Mouse (Mus musculus): ENCODE results near the gene Ubald2. TPM values are rescaled to one million over a fixed set of nuclear protein-coding genes. Genes with fewer than 3 reads are reported as not detected.
A peak's percentile ranks its signal among the peaks of the same experiment; 100 is the strongest.

Ubald2 gene
- polyA plus RNA-seq, 1 experiment, result 63.2 TPM

DNA sequence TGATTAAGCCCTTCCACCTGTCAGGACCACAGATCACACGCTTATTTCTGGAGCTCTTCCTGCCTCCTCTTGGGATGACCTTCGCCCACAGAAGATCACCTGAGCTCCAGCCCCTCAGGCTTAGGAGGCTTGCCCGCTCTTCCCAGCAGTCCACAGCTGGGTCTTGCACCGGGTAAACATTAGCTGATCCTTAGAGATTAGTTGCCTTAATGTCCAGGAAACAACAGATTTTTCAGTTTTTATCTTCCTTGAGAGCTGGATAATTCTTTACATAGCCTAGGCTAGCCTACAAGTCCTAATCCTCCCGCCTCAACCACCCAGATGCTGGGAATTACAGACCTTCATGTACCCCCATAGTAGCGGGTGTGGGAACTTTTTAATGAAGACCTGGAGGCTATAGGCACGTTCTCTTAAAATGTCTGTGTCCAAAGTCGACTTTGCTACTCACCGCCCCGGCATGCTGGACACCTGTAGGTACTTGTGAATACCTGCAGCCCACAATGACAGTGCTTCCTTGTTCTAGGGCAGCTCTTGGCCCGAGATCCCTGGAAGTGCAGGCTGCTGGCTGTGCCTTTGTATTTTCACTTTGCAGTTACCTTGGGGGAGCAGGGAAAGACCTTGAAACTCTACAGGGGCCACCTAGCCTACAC lies 2.3 kb upstream of the Ubald2 start:
- H3K4me1 ChIP-seq (ENCODE audit: control insufficient read depth, insufficient read depth, low read length), result peaks cover 3% of the 10 kb centered on the region
- H3K4me3 ChIP-seq (ENCODE audit: insufficient read depth, low read length), result no peak overlapping the region
- no peak for TF ChIP-seq CTCF (IDR thresholded peaks at IDR 0.05; ENCODE audit: extremely low read depth, insufficient read depth, low read length)
- TF ChIP-seq POLR2A (IDR thresholded peaks at IDR 0.05; ENCODE audit: extremely low read depth, insufficient read depth, low read length), result no peak
- H3K27ac ChIP-seq (ENCODE audit: insufficient read depth, low read length), result no peak overlapping the region

DNA sequence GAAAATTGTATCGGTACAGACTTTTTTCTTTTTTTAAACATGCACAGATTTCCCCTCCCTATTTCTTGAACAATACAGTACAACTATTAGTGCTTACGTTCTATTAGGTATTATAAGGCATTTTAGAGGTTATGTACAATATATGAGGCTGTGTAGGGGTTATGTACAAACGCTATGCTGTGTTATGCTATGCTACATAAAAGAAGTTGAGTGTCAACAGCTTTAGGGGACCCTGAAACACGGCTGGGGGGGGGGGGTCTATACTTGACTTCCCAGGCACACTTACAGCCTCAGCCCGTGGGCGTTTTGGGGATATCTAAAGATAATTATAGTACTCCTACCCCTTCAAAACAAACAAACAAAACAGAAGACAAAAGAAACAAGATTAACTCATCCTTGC lies 1.8 kb upstream of the Ubald2 start:
- Histone ChIP-seq H3K4me3 (ENCODE audit: insufficient read depth, low read length) (no peak overlapping the region), H3K4me1 (ENCODE audit: control insufficient read depth, insufficient read depth, low read length) (peaks cover 4% of the 10 kb centered on the region), H3K27ac (ENCODE audit: insufficient read depth, low read length) (no peak overlapping the region)
- no peak for TF ChIP-seq POLR2A (IDR thresholded peaks at IDR 0.05; ENCODE audit: extremely low read depth, insufficient read depth, low read length)
- no peak for TF ChIP-seq CTCF (IDR thresholded peaks at IDR 0.05; ENCODE audit: extremely low read depth, insufficient read depth, low read length)

DNA sequence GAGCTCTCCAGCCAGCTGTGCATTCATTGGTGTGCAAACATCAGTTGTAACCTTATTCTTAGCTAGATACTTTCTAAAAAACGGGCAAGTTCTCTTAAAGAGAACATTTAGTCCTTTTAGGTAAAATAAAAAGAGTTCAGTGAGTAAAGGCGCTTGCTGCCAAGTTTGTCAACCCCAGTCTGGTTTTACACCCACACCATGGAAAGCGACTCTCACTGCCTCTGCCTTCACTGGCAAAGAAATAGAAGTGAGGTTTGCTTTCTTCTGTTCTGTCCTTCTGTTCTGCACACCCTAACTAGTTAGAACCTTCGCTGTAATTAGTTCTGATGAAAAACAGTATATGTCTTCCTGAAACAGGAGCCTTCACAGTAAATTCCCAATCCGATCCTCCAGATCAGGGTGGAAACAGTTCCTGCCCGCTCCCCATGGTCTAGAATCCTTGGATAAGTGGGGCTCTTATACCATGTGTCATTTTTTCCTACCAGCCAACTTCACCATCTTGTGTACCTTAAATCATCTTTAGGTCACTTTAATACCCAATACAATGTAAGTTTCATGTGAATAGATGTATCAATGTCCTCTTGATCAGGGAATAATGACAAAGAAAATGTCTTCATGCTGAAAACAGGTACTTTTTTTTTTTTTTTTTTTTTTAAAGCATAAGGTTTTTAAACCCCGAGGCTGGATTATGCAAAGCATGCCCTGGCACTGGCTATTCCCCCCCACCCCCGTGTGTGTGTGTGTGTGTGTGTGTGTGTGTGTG lies 1.1 kb upstream of the Ubald2 start:
- TF ChIP-seq CTCF (IDR thresholded peaks at IDR 0.05; ENCODE audit: extremely low read depth, insufficient read depth, low read length) (no peak), POLR2A (IDR thresholded peaks at IDR 0.05; ENCODE audit: extremely low read depth, insufficient read depth, low read length) (no peak)

DNA sequence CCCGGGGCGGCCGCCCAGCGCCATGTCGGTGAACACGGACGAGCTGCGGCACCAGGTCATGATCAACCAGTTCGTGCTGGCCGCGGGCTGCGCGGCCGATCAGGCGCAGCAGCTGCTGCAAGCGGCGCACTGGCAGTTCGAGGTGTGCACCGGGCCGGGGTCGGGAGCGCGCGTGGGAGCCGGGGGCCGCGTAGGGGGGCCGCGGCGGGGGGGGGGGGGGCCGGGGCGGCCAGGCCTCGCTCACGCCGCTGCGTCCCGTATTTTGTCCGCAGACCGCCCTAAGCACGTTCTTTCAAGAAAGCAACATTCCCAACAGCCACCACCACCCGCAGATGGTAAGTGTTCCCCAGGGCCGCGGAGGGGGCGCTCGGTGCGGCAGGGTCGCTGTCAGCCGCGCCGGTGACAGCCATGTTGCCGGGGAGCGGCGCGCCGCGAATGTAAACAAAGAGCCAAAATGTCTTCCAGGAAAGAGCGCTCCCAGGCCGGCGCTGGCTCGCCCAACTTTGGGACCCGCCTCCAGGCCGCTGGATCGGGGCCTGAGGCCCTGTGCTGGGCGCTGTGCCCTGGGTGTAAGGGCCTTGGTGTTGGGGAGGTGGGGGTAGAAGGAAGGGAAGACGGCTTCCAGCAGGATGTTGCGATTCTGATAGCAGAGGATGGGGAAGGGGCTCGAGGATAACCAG lies 533 bp downstream of the Ubald2 start:
- Histone ChIP-seq H3K4me1 (ENCODE audit: control insufficient read depth, insufficient read depth, low read length) (peaks cover 5% of the 10 kb centered on the region), H3K4me3 (ENCODE audit: insufficient read depth, low read length) (peak overlapping the region; percentile 78), H3K27ac (ENCODE audit: insufficient read depth, low read length) (peak overlapping the region; percentile 90)
- TF ChIP-seq POLR2A (IDR thresholded peaks at IDR 0.05; ENCODE audit: extremely low read depth, insufficient read depth, low read length), result no peak
- TF ChIP-seq CTCF (IDR thresholded peaks at IDR 0.05; ENCODE audit: extremely low read depth, insufficient read depth, low read length), result no peak

More for the DNA sequence above, 1.1 kb upstream of the Ubald2 start:
- peaks cover 5% of the 10 kb centered on the region for H3K4me1 ChIP-seq (ENCODE audit: control insufficient read depth, insufficient read depth, low read length)
- no peak overlapping the region for H3K4me3 ChIP-seq (ENCODE audit: insufficient read depth, low read length)
- H3K27ac ChIP-seq (ENCODE audit: insufficient read depth, low read length), result no peak overlapping the region

DNA sequence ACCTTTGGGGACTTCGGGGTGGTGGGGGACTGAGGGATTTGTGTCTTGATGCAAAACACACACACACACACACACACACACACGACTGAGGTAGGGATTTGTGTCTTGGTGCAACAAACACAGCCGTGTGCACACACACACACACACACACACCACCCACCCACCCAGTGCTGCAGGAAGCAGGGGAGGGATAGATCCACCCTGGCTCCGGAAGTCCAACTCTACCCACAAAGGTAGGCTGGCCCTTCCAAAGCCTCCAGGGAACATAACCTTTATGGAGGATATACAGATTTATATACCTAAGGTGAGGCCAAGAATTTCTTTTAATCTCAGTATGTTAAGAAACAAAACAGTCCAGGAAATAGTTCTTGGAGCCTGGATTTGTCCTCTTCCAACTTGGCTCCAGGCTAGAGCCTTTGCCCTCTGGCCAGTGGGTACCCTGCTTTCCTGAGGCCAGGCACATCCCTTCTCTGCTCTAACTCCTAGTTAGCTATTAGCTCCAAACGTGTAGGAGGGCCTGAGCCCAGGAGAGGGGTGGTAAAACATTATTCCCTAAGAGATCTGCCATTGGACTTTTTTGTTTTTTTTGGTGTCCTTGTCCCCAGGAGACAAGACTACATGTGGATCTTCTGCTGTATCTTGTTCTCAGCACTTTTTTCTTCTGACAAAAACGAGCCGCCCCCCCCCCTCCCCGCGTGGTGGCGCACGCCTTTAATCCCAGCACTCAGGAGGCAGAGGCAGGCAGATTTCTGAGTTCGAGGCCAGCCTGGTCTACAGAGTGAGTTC lies 1.3 kb downstream of the Ubald2 start:
- TF ChIP-seq CTCF (IDR thresholded peaks at IDR 0.05; ENCODE audit: extremely low read depth, insufficient read depth, low read length) (no peak), POLR2A (IDR thresholded peaks at IDR 0.05; ENCODE audit: extremely low read depth, insufficient read depth, low read length) (no peak)
- Histone ChIP-seq H3K27ac (ENCODE audit: insufficient read depth, low read length) (peak overlapping the region; percentile 90; the same call in 1 of the 2 replicates), H3K4me1 (ENCODE audit: control insufficient read depth, insufficient read depth, low read length) (peaks cover 5% of the 10 kb centered on the region), H3K4me3 (ENCODE audit: insufficient read depth, low read length) (peak overlapping the region; percentile 78)

DNA sequence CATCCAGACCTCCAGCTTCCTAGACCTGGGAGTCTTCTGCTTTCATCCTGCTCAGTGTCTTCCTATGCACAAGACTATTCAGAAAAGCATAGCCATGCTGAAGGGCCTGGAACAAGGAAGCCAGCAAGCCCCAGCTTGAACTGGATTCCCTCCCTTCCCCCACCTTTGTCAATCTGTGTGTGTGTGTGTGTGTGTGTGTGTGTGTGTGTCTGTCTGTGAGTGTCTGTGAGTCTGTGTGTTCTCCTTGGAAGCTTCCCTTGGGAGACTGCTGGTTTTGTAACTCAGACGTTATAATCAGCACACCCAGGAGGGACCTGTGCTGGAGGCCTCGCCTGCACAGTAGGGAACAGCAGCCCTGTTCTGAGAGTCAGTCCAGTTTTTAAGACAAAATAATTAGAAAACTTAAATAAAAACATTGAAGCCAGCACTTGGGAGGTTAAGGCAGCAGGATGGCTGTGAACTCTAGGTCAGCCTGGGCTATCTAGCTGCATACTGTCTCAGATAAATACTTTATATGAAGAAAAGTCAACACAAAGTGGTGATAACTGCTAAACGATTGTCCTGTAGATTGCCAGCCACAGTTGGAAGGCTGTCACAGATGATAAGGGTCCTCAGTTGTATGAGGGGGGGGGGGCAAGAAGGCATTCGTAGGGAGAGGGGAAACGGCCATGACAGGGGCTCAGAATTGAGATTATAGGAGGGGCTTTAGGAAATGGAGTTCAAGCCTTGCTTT lies 2.3 kb downstream of the Ubald2 start:
- no peak for TF ChIP-seq POLR2A (IDR thresholded peaks at IDR 0.05; ENCODE audit: extremely low read depth, insufficient read depth, low read length)
- TF ChIP-seq CTCF (IDR thresholded peaks at IDR 0.05; ENCODE audit: extremely low read depth, insufficient read depth, low read length), result no peak
- Histone ChIP-seq H3K27ac (ENCODE audit: insufficient read depth, low read length) (no peak overlapping the region), H3K4me3 (ENCODE audit: insufficient read depth, low read length) (no peak overlapping the region), H3K4me1 (ENCODE audit: control insufficient read depth, insufficient read depth, low read length) (peaks cover 3% of the 10 kb centered on the region; the same call in 1 of the 2 replicates)

DNA sequence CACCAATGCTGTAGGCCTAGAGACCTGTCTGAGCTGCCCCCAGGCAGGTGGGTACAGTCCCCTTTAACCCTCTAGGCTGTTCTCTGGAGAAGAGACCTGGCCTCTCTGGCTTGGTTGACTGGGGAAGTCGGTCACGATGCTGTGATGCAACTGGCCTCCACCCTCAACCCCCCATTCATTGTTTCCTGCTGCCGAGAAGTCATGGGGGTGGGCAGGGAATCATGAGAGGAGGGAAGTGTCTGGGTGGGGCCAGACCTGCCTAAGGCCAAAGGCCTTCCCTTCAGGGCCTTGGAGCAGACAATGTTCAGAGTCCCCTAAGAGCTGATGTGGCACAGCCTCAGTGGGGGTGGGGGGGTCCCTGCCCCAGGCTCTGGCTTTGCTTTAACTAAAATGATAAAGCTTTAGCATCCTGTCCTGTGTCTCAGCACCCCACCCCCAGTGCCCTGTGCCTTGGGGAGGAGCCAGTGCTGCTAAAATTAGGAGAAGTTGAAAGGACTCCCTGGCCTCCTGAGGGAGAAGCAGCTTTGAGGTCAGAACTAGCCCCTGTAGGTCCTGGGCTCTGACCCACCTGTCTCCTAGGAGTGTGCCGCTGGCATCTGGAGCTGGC lies 2.9 kb downstream of the Ubald2 start:
- no peak overlapping the region for H3K27ac ChIP-seq (ENCODE audit: insufficient read depth, low read length)
- H3K4me1 ChIP-seq (ENCODE audit: control insufficient read depth, insufficient read depth, low read length), result peaks cover 3% of the 10 kb centered on the region; the same call in 1 of the 2 replicates
- H3K4me3 ChIP-seq (ENCODE audit: insufficient read depth, low read length), result no peak overlapping the region
- TF ChIP-seq CTCF (IDR thresholded peaks at IDR 0.05; ENCODE audit: extremely low read depth, insufficient read depth, low read length) (no peak), POLR2A (IDR thresholded peaks at IDR 0.05; ENCODE audit: extremely low read depth, insufficient read depth, low read length) (no peak)

DNA sequence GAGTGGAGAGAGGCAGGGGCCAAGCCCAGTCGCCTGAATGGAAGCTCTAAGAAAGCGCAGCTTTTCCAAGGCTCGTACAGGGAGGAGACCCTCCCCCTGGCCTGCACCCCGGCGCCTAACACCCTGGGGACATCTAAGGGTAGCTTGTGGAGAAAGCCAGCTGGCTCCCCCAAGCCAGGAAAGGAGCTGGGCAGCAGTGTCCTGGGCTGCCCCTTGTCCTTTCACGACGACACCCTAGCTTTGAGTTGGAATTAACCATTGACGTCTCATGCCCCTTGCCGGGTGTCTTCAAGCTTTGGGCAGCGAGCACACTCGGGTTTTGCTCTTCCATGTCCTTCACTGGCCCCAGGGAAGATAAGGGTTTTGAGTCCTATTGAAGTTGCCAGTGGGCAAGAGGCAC lies 3.6 kb downstream of the Ubald2 start:
- no peak overlapping the region for H3K4me3 ChIP-seq (ENCODE audit: insufficient read depth, low read length)
- TF ChIP-seq CTCF (IDR thresholded peaks at IDR 0.05; ENCODE audit: extremely low read depth, insufficient read depth, low read length), result no peak
- no peak for TF ChIP-seq POLR2A (IDR thresholded peaks at IDR 0.05; ENCODE audit: extremely low read depth, insufficient read depth, low read length)
- H3K27ac ChIP-seq (ENCODE audit: insufficient read depth, low read length), result no peak overlapping the region
- H3K4me1 ChIP-seq (ENCODE audit: control insufficient read depth, insufficient read depth, low read length), result peaks cover 3% of the 10 kb centered on the region; the same call in 1 of the 2 replicates

All from cortical plate, adult 2 months (tissue).